Mouse (Mus musculus): ENCODE data around the gene Slc39a7. TPM values are rescaled to one million over a fixed set of nuclear protein-coding genes. Genes with fewer than 3 reads are reported as not detected.
"Not testable (repeated sequence)": the region's sequence is repeated elsewhere in the genome, so short reads cannot be mapped to it uniquely, and the experiment has no call there.

Slc39a7 gene
- polyA plus RNA-seq, 1 experiment from 2014 or later = 184 TPM

DNA sequence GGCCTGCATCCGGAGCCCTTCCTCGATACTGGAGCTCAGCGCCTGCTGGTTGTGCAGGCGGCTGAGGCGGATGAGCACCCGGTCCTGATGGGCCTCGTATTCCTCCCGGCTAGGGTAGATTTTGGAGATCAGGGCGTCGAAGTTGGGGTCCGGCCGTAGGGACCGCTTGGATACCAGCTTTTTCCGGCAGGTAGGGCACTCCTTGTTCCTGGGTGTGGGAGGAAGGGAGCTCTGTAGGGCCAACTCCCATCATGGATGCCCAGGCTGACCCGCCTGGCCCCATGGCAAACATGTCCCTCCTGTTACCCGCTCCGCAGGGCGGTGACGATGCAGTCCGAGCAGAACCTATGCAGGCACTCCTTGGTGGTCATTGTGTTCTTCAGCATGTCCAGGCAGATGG lies 8.5 kb downstream of the Slc39a7 start:
- ATAC-seq (ENCODE audit: low FRiP score, low read depth) = no peak
- WGBS = 98% methylated on average over 20 of the region's 20 CpGs
- Histone ChIP-seq H3K4me2 (replicated peaks) (no peak overlapping the region), H3K9me3 (peaks cover 13% of the 10 kb centered on the region), H3K27ac (replicated peaks) (no peak overlapping the region), H3K27me3 (no peaks in the 10 kb centered on the region), H3K9ac (replicated peaks) (no peak overlapping the region), H3K4me3 (no peak overlapping the region), H3K36me3 (peaks cover 38% of the 10 kb centered on the region), H3K4me1 (peaks cover 38% of the 10 kb centered on the region)

DNA sequence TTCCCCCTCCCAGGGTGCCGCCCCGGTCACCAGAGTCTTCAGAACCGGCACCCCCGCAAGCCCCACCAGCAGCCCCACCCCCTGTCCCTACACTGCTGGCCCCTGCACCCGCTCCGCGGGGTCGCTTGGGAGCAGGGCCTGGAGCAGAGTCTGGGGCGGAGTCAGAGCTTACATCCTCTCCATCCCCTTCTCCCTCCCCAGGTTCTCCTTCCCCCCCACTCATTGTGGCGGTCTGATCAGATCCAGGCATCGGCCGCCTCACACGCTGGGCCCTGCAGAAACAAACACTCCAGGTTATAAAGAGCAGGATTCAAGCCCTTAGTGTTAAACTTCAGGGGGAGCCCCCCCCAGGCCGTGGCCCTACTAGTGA lies 9.1 kb downstream of the Slc39a7 start:
- H3K4me3 ChIP-seq = no peak overlapping the region
- WGBS = 95% methylated on average over 14 of the region's 14 CpGs
- no peak overlapping the region for H3K9ac ChIP-seq (replicated peaks)

DNA sequence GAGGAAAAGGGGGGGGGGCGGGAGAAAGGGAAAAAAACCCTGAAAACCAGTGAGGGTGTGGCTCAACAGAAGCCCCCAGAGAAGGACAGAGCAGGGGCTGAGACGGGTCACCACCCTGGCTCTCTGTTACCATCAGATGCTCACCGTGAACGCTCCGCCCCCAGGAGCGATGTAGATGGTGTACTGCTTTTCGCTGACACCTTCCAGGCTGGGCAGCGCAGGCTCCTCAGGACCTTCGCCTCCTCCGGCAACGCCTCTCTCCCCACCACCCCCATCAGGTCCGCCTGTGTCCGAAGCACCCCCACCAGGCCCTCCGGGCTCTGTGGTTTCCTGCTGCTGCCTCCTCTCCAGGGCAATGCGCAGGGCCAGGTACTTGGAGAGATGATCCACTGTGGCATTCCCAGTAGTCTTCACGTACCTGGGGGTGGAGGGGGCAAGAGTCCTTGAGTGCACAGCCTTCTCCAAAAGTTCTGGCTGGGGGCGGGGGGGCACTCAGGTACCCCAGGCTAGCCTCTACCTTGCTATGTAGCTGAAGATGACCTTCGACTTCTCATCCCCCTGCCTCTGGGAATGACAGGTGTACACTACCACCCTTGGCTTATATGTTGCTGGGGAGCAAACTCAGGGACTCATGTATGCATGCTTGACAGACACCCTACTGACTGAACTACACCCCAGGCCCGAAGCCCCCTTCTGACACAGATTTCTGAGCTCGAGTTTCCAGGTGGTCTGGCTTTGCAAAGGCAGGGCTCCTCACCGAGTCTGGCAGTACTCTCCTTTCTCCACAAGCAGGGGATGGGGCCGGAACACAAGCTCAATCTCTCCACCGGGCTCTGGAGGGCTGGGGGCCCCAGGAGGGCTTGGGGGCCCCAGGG lies 9.7 kb downstream of the Slc39a7 start:
- H3K27ac ChIP-seq (replicated peaks) = 0 out of 2 replicates have a peak overlapping the region, but pooled peaks have one; percentile 4
- ATAC-seq (ENCODE audit: low FRiP score, low read depth) = no peak
- H3K9me3 ChIP-seq = peaks cover 13% of the 10 kb centered on the region
- peaks cover 40% of the 10 kb centered on the region for H3K36me3 ChIP-seq
- WGBS = 95% methylated on average over 23 of the region's 23 CpGs
- H3K4me3 ChIP-seq = no peak overlapping the region
- H3K9ac ChIP-seq (replicated peaks) = 0 out of 2 replicates have a peak overlapping the region, but pooled peaks have one; percentile 20
- no peak overlapping the region for H3K4me2 ChIP-seq (replicated peaks)
- H3K27me3 ChIP-seq = no peaks in the 10 kb centered on the region
- H3K4me1 ChIP-seq = peaks cover 29% of the 10 kb centered on the region

More for the DNA sequence above, 9.1 kb downstream of the Slc39a7 start:
- Histone ChIP-seq H3K9me3 (peaks cover 13% of the 10 kb centered on the region), H3K4me1 (peaks cover 35% of the 10 kb centered on the region), H3K27me3 (no peaks in the 10 kb centered on the region), H3K36me3 (peaks cover 38% of the 10 kb centered on the region), H3K4me2 (replicated peaks) (no peak overlapping the region), H3K27ac (replicated peaks) (0 out of 2 replicates have a peak overlapping the region, but pooled peaks have one; percentile 4)
- ATAC-seq (ENCODE audit: low FRiP score, low read depth) = no peak

DNA sequence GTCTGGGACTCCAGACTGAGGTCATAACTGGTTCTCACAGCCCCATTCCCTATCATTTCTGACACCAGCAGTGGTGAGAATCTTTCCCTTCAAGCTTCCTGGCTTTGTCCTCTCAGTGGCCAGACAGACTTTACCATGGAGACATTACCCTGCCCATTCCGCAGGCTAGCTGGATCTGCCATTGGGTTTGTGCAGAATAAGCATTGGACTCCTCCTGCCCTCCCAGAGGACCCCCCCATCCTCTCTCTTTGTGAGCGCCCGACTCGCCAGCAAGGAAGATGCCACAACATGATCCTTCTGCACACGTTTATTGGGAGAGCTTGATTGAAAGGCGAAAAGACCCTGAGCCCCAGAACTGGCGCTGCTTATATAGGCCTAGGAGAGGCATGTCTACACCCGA lies 18.0 kb downstream of the Slc39a7 start:
- Histone ChIP-seq H3K4me3 (no peak overlapping the region), H3K27me3 (no peaks in the 10 kb centered on the region), H3K27ac (replicated peaks) (no peak overlapping the region), H3K4me2 (replicated peaks) (no peak overlapping the region), H3K4me1 (no peaks in the 10 kb centered on the region), H3K9ac (replicated peaks) (no peak overlapping the region), H3K36me3 (peaks cover 14% of the 10 kb centered on the region), H3K9me3 (0 out of 2 replicates have a peak, but pooled peaks cover 7% of the 10 kb centered on the region)
- no peak for ATAC-seq (ENCODE audit: low FRiP score, low read depth)
- 97% methylated on average over 8 of the region's 8 CpGs for WGBS

DNA sequence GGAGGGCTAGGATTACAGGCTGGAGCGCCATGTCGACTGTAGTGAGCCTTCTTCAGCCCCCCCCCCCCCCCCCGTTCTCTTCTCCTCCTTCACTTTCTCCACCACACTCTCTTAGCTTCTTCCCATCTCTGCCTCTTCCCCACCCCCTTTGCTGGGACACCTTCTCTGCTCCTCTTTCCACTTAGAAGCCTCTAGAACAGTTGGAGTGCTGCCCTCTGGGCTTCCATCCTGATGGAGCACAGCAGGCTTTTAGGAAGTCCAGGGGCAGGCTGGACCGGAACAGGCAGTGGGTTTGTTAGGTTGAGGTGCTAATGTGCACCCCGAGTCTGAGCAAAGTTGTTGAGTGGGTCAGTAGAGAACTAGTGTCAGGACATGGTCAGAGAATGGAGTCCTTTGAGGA lies 21.3 kb downstream of the Slc39a7 start:
- Histone ChIP-seq H3K4me1 (no peaks in the 10 kb centered on the region), H3K9me3 (peaks cover 3% of the 10 kb centered on the region; the same call in 1 of the 2 replicates), H3K9ac (replicated peaks) (no peak overlapping the region), H3K27me3 (no peaks in the 10 kb centered on the region), H3K27ac (replicated peaks) (no peak overlapping the region), H3K36me3 (peaks cover 4% of the 10 kb centered on the region; the same call in 1 of the 2 replicates), H3K4me3 (no peak overlapping the region), H3K4me2 (replicated peaks) (no peak overlapping the region)
- ATAC-seq (ENCODE audit: low FRiP score, low read depth) = no peak
- WGBS = 79% methylated on average over 3 of the region's 5 CpGs

DNA sequence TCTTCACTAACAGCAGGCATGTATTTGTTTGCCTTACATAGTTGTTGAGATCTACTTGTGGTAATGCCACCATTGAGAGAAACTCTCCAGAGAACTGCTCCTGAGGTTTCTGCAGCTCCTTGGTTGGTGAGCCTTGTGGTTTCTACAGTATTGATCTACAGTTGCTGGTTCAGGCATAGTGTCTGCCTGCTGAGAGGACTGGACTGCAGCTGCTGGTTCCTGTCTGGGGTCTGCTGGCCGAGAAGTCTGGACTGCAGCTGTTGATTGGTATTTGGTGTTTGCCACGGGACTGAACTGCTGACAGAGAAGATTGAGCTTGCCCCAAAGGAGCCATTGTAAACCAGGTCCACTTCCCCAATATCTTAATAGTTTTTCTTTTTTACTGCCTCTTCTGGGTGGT lies 24.9 kb downstream of the Slc39a7 start:
- ATAC-seq (ENCODE audit: low FRiP score, low read depth) = no peak
- Histone ChIP-seq H3K9ac (replicated peaks) (no peak overlapping the region), H3K9me3 (no peaks in the 10 kb centered on the region; the same call in 1 of the 2 replicates), H3K4me3 (no peak overlapping the region), H3K36me3 (no peaks in the 10 kb centered on the region), H3K4me2 (replicated peaks) (no peak overlapping the region), H3K27ac (replicated peaks) (no peak overlapping the region), H3K4me1 (no peaks in the 10 kb centered on the region), H3K27me3 (peaks cover 3% of the 10 kb centered on the region)
- WGBS = 61% methylated on average over 2 of the region's 2 CpGs

DNA sequence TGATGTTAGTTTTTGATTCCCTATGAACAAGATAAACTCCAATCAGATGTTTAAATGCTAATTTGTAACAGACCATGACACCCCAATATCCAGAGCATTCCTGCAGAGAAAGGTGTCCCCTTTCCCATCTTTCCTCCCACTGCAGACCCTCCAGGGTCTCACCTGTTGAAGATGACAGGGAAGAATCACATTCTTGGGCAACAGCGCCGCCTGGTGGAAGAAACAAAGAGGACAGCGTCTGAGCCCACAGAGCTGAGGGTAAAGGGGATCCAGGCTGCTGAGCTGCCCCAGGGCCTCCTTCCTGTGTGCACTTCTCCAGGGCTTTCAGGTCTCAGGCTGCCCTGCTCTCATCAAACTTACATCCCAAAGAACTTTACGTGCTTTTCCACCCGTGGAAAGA lies 28.1 kb downstream of the Slc39a7 start:
- no peak overlapping the region for H3K27ac ChIP-seq (replicated peaks)
- H3K4me2 ChIP-seq (replicated peaks) = no peak overlapping the region
- ATAC-seq (ENCODE audit: low FRiP score, low read depth) = no peak
- peaks cover 33% of the 10 kb centered on the region for H3K27me3 ChIP-seq
- no peak overlapping the region for H3K9ac ChIP-seq (replicated peaks)
- H3K36me3 ChIP-seq = no peaks in the 10 kb centered on the region
- no peak overlapping the region for H3K4me3 ChIP-seq
- 8% methylated on average over 5 of the region's 5 CpGs for WGBS
- peaks cover 11% of the 10 kb centered on the region for H3K4me1 ChIP-seq
- H3K9me3 ChIP-seq = no peaks in the 10 kb centered on the region; the same call in 1 of the 2 replicates

DNA sequence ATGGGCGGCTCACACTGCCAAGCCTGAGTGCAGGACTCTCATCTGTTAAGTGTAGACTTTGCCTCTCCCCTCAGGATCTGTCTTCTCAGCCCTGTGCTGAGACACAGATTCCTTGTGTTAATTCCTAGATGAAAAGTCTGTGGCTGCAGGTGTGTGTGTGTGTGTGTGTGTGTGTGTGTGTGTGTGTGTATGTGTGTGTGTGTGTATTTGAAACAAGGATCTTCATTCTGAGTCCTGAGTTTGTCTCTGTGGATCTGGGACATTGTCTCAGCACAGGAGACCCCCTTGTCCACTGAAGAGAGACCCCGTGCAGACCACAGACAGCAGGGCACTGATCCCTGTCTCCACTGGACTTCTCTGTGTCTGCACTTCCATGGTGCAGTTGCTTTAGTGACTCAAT lies 30.7 kb downstream of the Slc39a7 start:
- Histone ChIP-seq H3K27me3 (peaks cover 40% of the 10 kb centered on the region), H3K4me1 (peaks cover 11% of the 10 kb centered on the region)
- not testable (repeated sequence) for H3K9ac ChIP-seq (replicated peaks); H3K4me3 ChIP-seq; H3K4me2 ChIP-seq (replicated peaks); H3K36me3 ChIP-seq; H3K27ac ChIP-seq (replicated peaks); ATAC-seq (ENCODE audit: low FRiP score, low read depth); H3K9me3 ChIP-seq
- WGBS = 51% methylated on average over 2 of the region's 2 CpGs

DNA sequence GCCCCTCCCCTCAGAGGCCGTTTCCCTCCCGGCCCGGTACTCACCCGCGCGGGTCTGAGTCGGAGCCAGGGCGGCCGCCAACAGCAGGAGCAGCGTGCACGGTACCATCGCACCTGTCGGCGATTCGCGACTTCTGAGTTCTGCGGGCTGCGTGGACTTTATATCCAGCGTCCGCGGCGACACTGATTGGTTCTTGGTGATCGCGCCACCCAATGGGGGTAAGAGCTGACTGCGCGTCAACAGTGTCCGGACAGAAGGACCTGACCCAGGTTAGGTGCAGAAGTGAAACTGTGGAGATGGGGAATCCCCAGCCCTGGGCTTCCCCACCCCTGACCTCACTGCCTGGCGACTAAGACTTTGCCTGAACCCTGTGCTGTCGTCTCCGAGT lies 31.3 kb downstream of the Slc39a7 start, which contains the start of gene H2-K1:
H2-K1 (minus strand) TSS at position 198 of the 388 bp plus-strand sequence.
- under 1% methylated on average over 29 of the region's 30 CpGs for WGBS
- peaks cover 11% of the 10 kb centered on the region for H3K4me1 ChIP-seq
- H3K9ac ChIP-seq (replicated peaks) = peak within 1 kb of the TSS; percentile 61
- no peak within 1 kb of the TSS for H3K27ac ChIP-seq (replicated peaks)
- H3K27me3 ChIP-seq = peaks cover 40% of the 10 kb centered on the region
- no peaks in the 10 kb centered on the region for H3K9me3 ChIP-seq
- H3K4me2 ChIP-seq (replicated peaks) = peak within 1 kb of the TSS; percentile 85
- H3K4me3 ChIP-seq = peak within 1 kb of the TSS; percentile 54
- H3K36me3 ChIP-seq = no peaks in the 10 kb centered on the region
- peak; percentile 74; the same call in 1 of the 2 replicates for ATAC-seq (ENCODE audit: low FRiP score, low read depth)

DNA sequence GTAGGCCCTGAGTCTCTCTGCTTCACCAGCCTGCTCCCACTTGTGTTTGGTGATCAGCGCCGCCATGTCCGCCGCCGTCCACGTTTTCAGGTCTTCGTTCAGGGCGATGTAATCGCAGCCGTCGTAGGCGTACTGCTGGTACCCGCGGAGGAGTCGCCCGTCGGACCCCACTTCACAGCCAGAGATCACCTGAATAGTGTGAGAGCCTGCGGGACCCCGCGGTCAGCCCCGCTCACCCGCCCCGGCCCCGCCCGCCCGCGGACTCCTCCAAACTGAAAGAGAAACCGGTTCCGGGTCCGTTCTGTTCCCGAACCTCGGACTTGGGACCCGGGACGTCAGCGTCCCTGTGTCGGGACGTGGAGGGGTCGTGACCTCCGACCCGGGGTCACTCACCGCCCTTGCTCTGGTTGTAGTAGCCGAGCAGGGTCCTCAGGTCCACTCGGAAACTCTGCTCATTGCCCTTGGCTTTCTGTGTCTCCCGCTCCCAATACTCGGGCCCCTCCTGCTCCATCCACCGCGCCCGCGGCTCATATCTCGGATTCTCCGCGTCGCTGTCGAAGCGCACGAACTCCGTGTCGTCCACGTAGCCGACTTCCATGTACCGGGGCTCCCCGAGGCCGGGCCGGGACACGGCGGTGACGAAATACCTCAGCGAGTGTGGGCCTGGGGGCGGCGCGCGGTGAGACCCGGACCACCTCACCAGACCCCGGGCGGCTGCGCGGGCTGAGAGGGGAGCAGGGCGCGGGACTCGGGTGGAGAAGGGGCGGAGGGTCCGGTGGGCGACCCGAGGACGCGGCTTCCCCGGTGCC lies 31.9 kb downstream of the Slc39a7 start:
- Histone ChIP-seq H3K4me2 (replicated peaks) (peak overlapping the region; percentile 85), H3K4me3 (peak overlapping the region; percentile 54), H3K9me3 (no peaks in the 10 kb centered on the region), H3K9ac (replicated peaks) (peak overlapping the region; percentile 61), H3K36me3 (no peaks in the 10 kb centered on the region), H3K4me1 (peaks cover 11% of the 10 kb centered on the region), H3K27me3 (peaks cover 40% of the 10 kb centered on the region), H3K27ac (replicated peaks) (no peak overlapping the region)
- WGBS = 2% methylated on average over 82 of the region's 87 CpGs
- peak; percentile 56; the same call in 1 of the 2 replicates for ATAC-seq (ENCODE audit: low FRiP score, low read depth)

DNA sequence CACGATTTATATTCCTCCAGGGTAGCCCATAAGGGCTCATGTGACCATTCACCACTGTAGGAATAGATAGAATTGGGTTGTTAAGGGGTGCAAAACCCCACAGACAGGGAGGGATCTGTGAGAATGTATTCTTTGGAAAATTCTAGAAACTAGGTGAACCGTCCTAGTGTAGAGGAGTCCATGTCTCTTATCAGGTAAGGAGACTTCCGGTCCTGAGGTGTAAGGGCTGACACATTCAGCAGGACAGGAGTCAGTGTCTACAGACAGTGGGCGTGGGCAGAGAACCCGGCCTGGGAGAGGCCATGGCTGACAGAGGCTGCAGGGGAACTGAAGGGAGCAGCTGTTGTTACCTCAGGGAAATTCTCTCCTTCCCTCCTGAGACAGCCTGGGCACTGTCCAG lies 32.8 kb downstream of the Slc39a7 start:
- WGBS = 68% methylated on average over 5 of the region's 5 CpGs
- ATAC-seq (ENCODE audit: low FRiP score, low read depth); H3K27ac ChIP-seq (replicated peaks); H3K9me3 ChIP-seq; H3K36me3 ChIP-seq; H3K4me2 ChIP-seq (replicated peaks); H3K9ac ChIP-seq (replicated peaks); H3K4me3 ChIP-seq: not testable (repeated sequence)
- peaks cover 40% of the 10 kb centered on the region for H3K27me3 ChIP-seq
- peaks cover 11% of the 10 kb centered on the region for H3K4me1 ChIP-seq

DNA sequence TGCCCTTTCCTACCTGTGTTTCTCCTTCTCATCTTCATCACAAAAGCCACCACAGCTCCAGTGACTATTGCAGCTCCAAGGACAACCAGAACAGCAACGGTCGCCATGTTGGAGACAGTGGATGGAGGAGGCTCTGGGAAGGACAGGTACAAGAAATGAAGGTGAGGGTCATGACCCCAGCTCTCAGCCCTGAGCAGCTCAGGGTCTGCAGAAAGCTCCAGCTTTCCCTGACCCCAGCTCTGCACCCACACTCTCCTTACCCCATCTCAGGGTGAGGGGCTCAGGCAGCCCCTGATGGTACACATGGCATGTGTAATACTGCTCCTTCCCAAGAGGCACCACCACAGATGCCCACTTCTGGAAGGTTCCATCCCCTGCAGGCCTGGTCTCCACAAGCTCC lies 34.5 kb downstream of the Slc39a7 start:
- H3K4me2 ChIP-seq (replicated peaks); H3K27ac ChIP-seq (replicated peaks); ATAC-seq (ENCODE audit: low FRiP score, low read depth); H3K9me3 ChIP-seq; H3K4me3 ChIP-seq; H3K36me3 ChIP-seq; H3K9ac ChIP-seq (replicated peaks): not testable (repeated sequence)
- H3K4me1 ChIP-seq = peaks cover 11% of the 10 kb centered on the region
- peaks cover 40% of the 10 kb centered on the region for H3K27me3 ChIP-seq
- 86% methylated on average over 2 of the region's 2 CpGs for WGBS

Measured in midbrain, embryonic 12.5 days (tissue).